Mouse (Mus musculus) brown adipose tissue, adult 24 weeks (tissue): ENCODE data around the gene Syt2. TPM values are rescaled to one million over a fixed set of nuclear protein-coding genes. Genes with fewer than 3 reads are reported as not detected.

Source experiments
- H3K27ac ChIP-seq: fragments of 200-500 bp; replicated peaks from 2 replicates; pipeline ENCODE4 v1.5.1; 2012; ENCODE audit warnings: low read depth, mild to moderate bottlenecking, low read length
- H3K4me1 ChIP-seq: fragments of 200-500 bp; 2 replicates; pipeline ENCODE4 v1.6.1; 2012; ENCODE audit warnings: low read length, mixed read lengths; ENCODE audit not compliant: control insufficient read depth, insufficient read depth, insufficient read length
- H3K4me3 ChIP-seq: fragments of 200-500 bp; 2 replicates; pipeline ENCODE4 v1.5.1; 2012; ENCODE audit warnings: low read depth, mild to moderate bottlenecking, low read length, moderate library complexity; ENCODE audit not compliant: insufficient read depth
- polyA plus RNA-seq: library from polyadenylated mRNA; stranded (reverse); fragments of >200 nt; gene quantifications from 2 replicates; pipeline ENCODE4 v1.2.4, GENCODE M21; 2012; ENCODE audit not compliant: missing spikeins, insufficient read depth, insufficient read length

Syt2 gene
- polyA plus RNA-seq, 1 experiment = not detected

- Histone ChIP-seq H3K27ac (no peak overlapping the region), H3K4me1 (no peaks in the 10 kb centered on the region), H3K4me3 (no peak overlapping the region)
These were observed 8.0 kb upstream of the Syt2 start for GRCm38 (mm10) chr1:134638522-134638921.

GRCm38 (mm10) chr1:134639460-134639859 is 7.0 kb upstream of the Syt2 start:
- no peak overlapping the region for H3K27ac ChIP-seq
- H3K4me3 ChIP-seq = no peak overlapping the region
- no peaks in the 10 kb centered on the region for H3K4me1 ChIP-seq

GRCm38 (mm10) chr1:134641507-134641906 is 5.0 kb upstream of the Syt2 start:
- H3K27ac ChIP-seq = no peak overlapping the region
- 0 out of 2 replicates have a peak, but pooled peaks cover 2% of the 10 kb centered on the region for H3K4me1 ChIP-seq
- H3K4me3 ChIP-seq = no peak overlapping the region

- no peak overlapping the region for H3K27ac ChIP-seq
- 0 out of 2 replicates have a peak, but pooled peaks cover 2% of the 10 kb centered on the region for H3K4me1 ChIP-seq
- H3K4me3 ChIP-seq = no peak overlapping the region
These were observed 2.8 kb upstream of the Syt2 start for GRCm38 (mm10) chr1:134643702-134644101.

GRCm38 (mm10) chr1:134645408-134646200 is 873 bp upstream of the Syt2 start:
- 0 out of 2 replicates have a peak, but pooled peaks cover 2% of the 10 kb centered on the region for H3K4me1 ChIP-seq
- H3K4me3 ChIP-seq = 0 out of 2 replicates have a peak overlapping the region, but pooled peaks have one; percentile 52
- no peak overlapping the region for H3K27ac ChIP-seq

GRCm38 (mm10) chr1:134646963-134647282 is 446 bp downstream of the Syt2 start:
- Histone ChIP-seq H3K4me3 (peak overlapping the region; percentile 52), H3K4me1 (0 out of 2 replicates have a peak, but pooled peaks cover 2% of the 10 kb centered on the region), H3K27ac (no peak overlapping the region)

GRCm38 (mm10) chr1:134647591-134647990 is 1.1 kb downstream of the Syt2 start:
- H3K4me3 ChIP-seq = no peak overlapping the region
- H3K27ac ChIP-seq = no peak overlapping the region
- H3K4me1 ChIP-seq = 0 out of 2 replicates have a peak, but pooled peaks cover 2% of the 10 kb centered on the region

- no peak overlapping the region for H3K27ac ChIP-seq
- H3K4me1 ChIP-seq = 0 out of 2 replicates have a peak, but pooled peaks cover 2% of the 10 kb centered on the region
- H3K4me3 ChIP-seq = no peak overlapping the region
These were observed 4.3 kb downstream of the Syt2 start for GRCm38 (mm10) chr1:134650816-134651215.

GRCm38 (mm10) chr1:134651268-134651850 is 4.9 kb downstream of the Syt2 start:
- no peak overlapping the region for H3K4me3 ChIP-seq
- no peaks in the 10 kb centered on the region for H3K4me1 ChIP-seq

GRCm38 (mm10) chr1:134651851-134652398 is 5.4 kb downstream of the Syt2 start:
- Histone ChIP-seq H3K4me3 (no peak overlapping the region), H3K4me1 (no peaks in the 10 kb centered on the region), H3K27ac (no peak overlapping the region)

More at GRCm38 (mm10) chr1:134651268-134651850, 4.9 kb downstream of the Syt2 start:
- no peak overlapping the region for H3K27ac ChIP-seq

GRCm38 (mm10) chr1:134653603-134654257 is 7.3 kb downstream of the Syt2 start:
- no peak overlapping the region for H3K4me3 ChIP-seq
- H3K27ac ChIP-seq = no peak overlapping the region
- H3K4me1 ChIP-seq = no peaks in the 10 kb centered on the region

- H3K4me1 ChIP-seq = no peaks in the 10 kb centered on the region
- no peak overlapping the region for H3K27ac ChIP-seq
- H3K4me3 ChIP-seq = no peak overlapping the region
These were observed 12.4 kb downstream of the Syt2 start for GRCm38 (mm10) chr1:134658841-134659240.

- Histone ChIP-seq H3K4me1 (no peaks in the 10 kb centered on the region), H3K27ac (no peak overlapping the region), H3K4me3 (no peak overlapping the region)
These were observed 13.7 kb downstream of the Syt2 start for GRCm38 (mm10) chr1:134660163-134660562.

GRCm38 (mm10) chr1:134671234-134672070 is 25.0 kb downstream of the Syt2 start:
- H3K4me1 ChIP-seq = no peaks in the 10 kb centered on the region
- H3K27ac ChIP-seq = no peak overlapping the region
- H3K4me3 ChIP-seq = no peak overlapping the region
